Mouse (Mus musculus) midbrain, embryonic 16.5 days (tissue): ENCODE results near the gene Ank. TPM values are rescaled to one million over a fixed set of nuclear protein-coding genes. Genes with fewer than 3 reads are reported as not detected.
A peak's percentile ranks its signal among the peaks of the same experiment; 100 is the strongest.

Experiments
- ATAC-seq: fragments of 200-750 bp; cut with Nextera tagmentation; 2 replicates; pipeline ENCODE4 v1.8.0; 2017; ENCODE audit warnings: moderate TSS enrichment
- H3K27ac ChIP-seq: fragments of 300-500 bp; sonication (generic); 2 replicates; pipeline ENCODE4 v1.5.1; 2014; ENCODE audit warnings: mild to moderate bottlenecking, low read length, mixed read lengths
- H3K27me3 ChIP-seq: fragments of 300-500 bp; sonication (generic); 2 replicates; pipeline ENCODE4 v1.6.1; 2014; ENCODE audit warnings: low read depth, low read length, mixed read lengths; ENCODE audit not compliant: control insufficient read depth, insufficient read depth
- H3K36me3 ChIP-seq: fragments of 300-500 bp; sonication (generic); 2 replicates; pipeline ENCODE4 v1.6.1; 2014; ENCODE audit warnings: mild to moderate bottlenecking, low read length, moderate library complexity, mixed read lengths; ENCODE audit not compliant: control insufficient read depth, insufficient read depth
- H3K4me1 ChIP-seq: fragments of 300-500 bp; sonication (generic); 2 replicates; pipeline ENCODE4 v1.6.1; 2014; ENCODE audit warnings: mild to moderate bottlenecking, low read length, mixed read lengths; ENCODE audit not compliant: control insufficient read depth, insufficient read depth
- H3K4me2 ChIP-seq: fragments of 300-500 bp; sonication (generic); 2 replicates; pipeline ENCODE4 v1.6.1; 2014; ENCODE audit warnings: mild to moderate bottlenecking, low read length, mixed read lengths
- H3K4me3 ChIP-seq: fragments of 300-500 bp; sonication (generic); 2 replicates; pipeline ENCODE4 v1.5.1; 2014; ENCODE audit warnings: low read depth, mild to moderate bottlenecking, low read length, moderate library complexity, mixed read lengths
- H3K9ac ChIP-seq: fragments of 300-500 bp; sonication (generic); 2 replicates; pipeline ENCODE4 v1.6.1; 2014; ENCODE audit warnings: low read depth, low read length, mixed read lengths
- H3K9me3 ChIP-seq: fragments of 300-500 bp; sonication (generic); replicated peaks from 2 replicates; pipeline ENCODE4 v1.6.1; 2014; ENCODE audit warnings: mild to moderate bottlenecking, low read length, mixed read lengths; ENCODE audit not compliant: control insufficient read depth, poor library complexity, severe bottlenecking
- WGBS: fragments of 180-500 bp; shearing (Covaris S2); extraction: QIAGEN DNeasy Blood & Tissue Kit; methylation state at CpG from one replicate; pipeline ENCODE4 v1.1.7; 2014; 5-methylcytosine and 5-hydroxymethylcytosine counted together
- polyA plus RNA-seq: library from polyadenylated mRNA; unstranded; fragments of >200 nt; fragmentation: Nextera tagmentation; extraction: Ambion mirVana; gene quantifications from 2 replicates; pipeline ENCODE4 v1.2.1, GENCODE M21; 2015

Gene Ank
- 15.0 and 15.7 TPM in 2 replicates for polyA plus RNA-seq

DNA sequence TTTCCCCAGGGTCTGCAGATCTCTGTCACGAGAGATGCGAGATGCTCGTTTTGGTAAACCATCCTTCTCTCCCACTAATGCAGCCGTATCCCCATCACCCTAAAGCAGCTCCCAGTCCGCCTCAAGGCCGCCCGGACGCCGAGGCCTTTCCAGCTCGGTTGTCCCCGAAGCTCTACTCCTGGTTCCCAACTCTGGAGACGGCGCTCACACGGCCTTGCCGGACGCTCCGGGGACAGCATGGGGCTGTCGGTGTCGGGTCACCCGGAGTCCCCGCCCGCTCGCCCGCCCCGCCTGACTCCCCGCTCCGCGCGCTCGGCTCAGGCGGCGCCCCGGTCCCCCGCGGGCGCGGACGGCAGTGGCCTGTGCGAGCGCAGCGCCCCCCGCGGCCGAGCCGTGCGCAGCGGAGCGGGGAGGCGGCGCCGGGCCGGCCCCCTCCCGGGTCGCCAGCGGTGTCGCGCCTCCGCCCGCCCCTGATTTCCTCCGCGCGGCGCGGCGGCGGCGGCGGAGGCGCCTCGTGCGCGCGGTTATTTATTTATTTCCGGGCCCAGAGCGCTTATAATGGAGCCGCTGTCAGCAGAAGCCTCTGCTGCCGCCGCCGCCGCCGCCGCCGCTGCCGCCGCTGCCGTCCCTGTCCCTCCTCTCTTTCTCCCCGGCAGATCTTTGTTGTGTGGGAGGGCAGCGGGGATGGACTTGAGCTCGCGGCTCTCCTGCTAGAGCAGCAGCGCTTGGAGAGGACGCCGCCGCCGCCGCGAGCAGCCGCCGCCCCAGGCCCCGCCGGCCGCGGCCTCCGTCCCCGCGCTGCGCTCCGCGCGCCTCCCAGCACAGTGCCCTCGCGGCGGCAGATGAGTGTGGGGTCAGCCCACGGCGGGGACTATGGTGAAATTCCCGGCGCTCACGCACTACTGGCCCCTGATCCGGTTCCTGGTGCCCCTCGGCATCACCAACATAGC, at the start of gene Ank:
Ank (plus strand) TSS at position 547 of the 950 bp plus-strand sequence.
- Histone ChIP-seq H3K36me3 (no peaks in the 10 kb centered on the region), H3K27me3 (peaks cover 2% of the 10 kb centered on the region; the same call in 1 of the 2 replicates), H3K27ac (peak within 1 kb of the TSS; percentile 96), H3K4me1 (peaks cover 24% of the 10 kb centered on the region), H3K4me2 (peak within 1 kb of the TSS; percentile 73), H3K9ac (peak within 1 kb of the TSS; percentile 97), H3K9me3 (no peaks in the 10 kb centered on the region), H3K4me3 (peak within 1 kb of the TSS; percentile 86)
- under 1% methylated on average over 82 of the region's 120 CpGs for WGBS
- peak; percentile 86 for ATAC-seq

DNA sequence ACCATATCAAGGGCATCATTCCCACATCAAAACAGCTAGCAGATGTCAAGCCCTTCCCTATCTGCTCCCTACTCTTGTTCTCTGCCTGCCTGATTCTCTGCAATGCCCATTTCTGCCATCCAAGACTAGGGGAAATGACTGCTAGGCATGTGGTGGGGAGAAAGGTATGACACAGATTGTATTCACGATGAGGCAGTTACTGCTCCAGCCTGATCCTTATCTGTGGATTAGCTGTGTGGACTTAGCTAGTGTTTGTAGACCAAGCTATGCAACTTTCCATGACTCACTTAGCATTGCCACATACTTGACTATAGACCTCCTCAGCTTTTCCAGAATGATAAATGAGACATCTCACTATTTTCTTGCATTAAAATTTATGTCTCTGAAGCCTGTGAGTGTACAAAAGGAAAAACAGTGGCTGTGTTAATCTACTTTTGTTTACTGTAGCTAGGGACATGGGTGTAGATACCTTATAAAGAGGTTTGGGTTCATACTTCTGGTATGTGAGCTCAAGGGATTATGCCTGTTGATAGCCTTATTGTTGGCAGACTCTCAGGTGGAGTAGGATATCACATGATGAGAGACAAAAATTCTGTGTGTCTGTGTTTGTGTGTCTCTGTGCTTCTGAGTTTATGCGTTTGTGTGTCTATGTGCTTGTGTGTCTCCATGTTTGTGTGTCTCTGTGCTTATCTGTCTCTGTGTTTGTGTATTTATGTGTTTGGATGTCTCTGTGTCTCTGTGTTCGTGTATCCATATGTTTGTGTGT, 47.7 kb upstream of the Ank start:
- ATAC-seq: no peak
- Histone ChIP-seq H3K4me1 (no peaks in the 10 kb centered on the region), H3K27ac (no peak overlapping the region), H3K9me3 (no peaks in the 10 kb centered on the region), H3K27me3 (no peaks in the 10 kb centered on the region), H3K4me3 (no peak overlapping the region), H3K9ac (no peak overlapping the region), H3K4me2 (no peak overlapping the region), H3K36me3 (no peaks in the 10 kb centered on the region)
- 94% methylated on average over 3 of the region's 3 CpGs for WGBS

DNA sequence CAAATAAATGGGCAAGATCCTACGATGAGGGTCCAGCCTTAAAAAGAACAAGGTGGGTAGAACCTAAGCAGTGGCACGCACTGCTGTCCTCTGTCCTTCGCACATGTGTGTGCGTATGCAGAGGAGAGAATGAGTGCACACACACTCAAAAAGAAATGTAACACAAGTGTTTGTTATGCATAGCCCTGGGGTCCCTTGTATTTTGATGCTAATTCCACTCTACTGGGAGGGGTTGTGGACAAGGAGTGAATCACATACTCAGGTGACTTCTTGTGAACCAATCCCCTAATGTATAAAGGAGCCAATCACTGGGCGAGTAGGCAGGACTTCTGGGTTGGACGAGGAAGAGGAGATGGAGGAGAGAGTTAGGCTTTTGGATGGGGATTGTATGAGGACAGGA, 44.9 kb upstream of the Ank start:
- no peak overlapping the region for H3K9ac ChIP-seq
- WGBS: 87% methylated on average over 6 of the region's 6 CpGs
- H3K9me3 ChIP-seq: no peaks in the 10 kb centered on the region
- H3K36me3 ChIP-seq: no peaks in the 10 kb centered on the region
- no peaks in the 10 kb centered on the region for H3K27me3 ChIP-seq
- H3K27ac ChIP-seq: no peak overlapping the region
- H3K4me1 ChIP-seq: no peaks in the 10 kb centered on the region
- no peak for ATAC-seq
- no peak overlapping the region for H3K4me2 ChIP-seq
- no peak overlapping the region for H3K4me3 ChIP-seq

DNA sequence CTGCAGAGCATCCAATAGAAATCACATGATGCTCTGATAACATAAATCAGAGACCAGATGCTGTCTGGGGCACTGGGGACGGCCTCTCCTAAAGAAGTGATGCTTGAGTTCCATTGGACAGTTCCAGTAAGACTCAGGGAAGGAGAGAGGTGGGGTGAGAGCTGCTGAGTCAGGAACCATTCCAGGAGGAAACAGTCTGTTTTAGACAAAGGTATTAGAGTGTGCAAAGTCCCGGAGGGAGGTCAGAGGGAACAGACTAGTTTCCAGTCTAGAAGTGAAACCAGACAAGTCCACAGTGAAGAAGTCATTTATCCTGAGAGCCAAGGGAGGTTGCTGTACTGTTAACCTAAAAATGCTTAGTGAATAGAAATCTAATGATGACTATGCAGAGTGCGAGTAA, 38.9 kb upstream of the Ank start:
- H3K4me2 ChIP-seq: no peak overlapping the region
- H3K27me3 ChIP-seq: no peaks in the 10 kb centered on the region
- WGBS: 80% methylated on average over 3 of the region's 3 CpGs
- no peaks in the 10 kb centered on the region for H3K4me1 ChIP-seq
- H3K9me3 ChIP-seq: no peaks in the 10 kb centered on the region
- H3K36me3 ChIP-seq: no peaks in the 10 kb centered on the region
- no peak overlapping the region for H3K4me3 ChIP-seq
- no peak overlapping the region for H3K27ac ChIP-seq
- no peak overlapping the region for H3K9ac ChIP-seq
- no peak for ATAC-seq

GRCm38 (mm10) chr15:27430241-27430640, 36.2 kb upstream of the Ank start:
- no peak for ATAC-seq
- Histone ChIP-seq H3K27me3 (no peaks in the 10 kb centered on the region), H3K9ac (no peak overlapping the region), H3K4me1 (no peaks in the 10 kb centered on the region), H3K36me3 (no peaks in the 10 kb centered on the region), H3K27ac (no peak overlapping the region), H3K4me3 (no peak overlapping the region), H3K4me2 (no peak overlapping the region), H3K9me3 (no peaks in the 10 kb centered on the region)
- 94% methylated on average over 1 of the region's 1 CpGs for WGBS

DNA sequence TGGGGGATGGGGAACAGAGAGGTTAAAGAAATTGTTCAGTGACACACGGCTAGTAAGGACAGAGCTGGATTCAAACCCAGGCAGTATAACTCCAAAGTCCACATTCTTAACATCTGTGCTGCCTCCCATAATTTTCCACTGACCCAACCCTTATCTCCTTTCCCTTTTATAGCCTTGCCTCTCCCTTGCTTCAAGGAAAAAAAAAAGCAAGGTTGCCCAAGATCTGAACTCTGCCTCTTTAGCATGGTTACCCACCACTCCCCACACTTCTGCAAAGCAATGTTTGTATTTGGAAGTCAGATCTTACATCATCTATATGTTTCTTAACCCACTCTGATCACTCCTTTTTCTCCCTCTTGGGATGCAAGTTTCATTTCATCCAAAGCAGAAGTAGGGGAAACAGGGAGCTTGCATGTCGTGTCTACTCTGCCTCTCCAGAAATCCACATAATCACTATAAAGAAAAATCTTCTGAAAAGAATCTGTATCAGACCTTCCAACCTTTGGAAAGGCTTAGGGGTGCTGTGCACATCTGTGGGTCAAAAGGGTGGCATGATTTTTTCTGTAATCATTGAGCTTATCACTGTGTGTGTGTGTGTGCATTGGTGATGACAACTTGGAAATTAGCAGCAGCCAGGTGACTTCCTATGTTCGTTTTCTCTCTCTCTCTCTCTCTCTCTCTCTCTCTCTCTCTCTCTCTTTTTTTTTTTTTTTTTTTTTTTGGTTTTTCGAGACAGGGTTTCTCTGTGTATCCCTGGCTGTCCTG, 33.4 kb upstream of the Ank start:
- Histone ChIP-seq H3K9ac (no peak overlapping the region), H3K9me3 (no peaks in the 10 kb centered on the region), H3K4me3 (no peak overlapping the region), H3K4me1 (no peaks in the 10 kb centered on the region), H3K4me2 (no peak overlapping the region), H3K36me3 (no peaks in the 10 kb centered on the region), H3K27me3 (no peaks in the 10 kb centered on the region), H3K27ac (no peak overlapping the region)
- WGBS: 90% methylated on average over 3 of the region's 4 CpGs
- ATAC-seq: no peak

DNA sequence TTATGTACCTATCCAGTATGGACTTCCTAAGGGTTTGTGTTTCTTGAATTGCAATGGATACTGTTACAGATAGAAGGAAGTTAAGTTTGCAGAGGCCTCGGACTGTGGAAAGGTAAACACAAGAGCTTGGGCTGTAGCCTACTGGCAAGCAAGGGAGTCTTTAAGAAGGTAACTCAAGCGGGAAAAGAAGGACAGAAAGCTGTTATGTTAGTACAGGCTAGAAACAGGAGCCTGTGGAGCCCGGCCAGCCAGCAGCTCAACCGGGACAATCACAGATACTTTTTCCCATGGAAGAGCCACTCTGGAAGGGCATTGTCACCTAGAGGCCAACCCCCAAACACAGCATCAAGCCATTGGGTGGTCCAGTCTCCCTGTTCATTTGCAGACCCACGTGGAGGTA, 31.1 kb upstream of the Ank start:
- H3K36me3 ChIP-seq: no peaks in the 10 kb centered on the region
- H3K9me3 ChIP-seq: no peaks in the 10 kb centered on the region
- no peak overlapping the region for H3K4me3 ChIP-seq
- H3K27ac ChIP-seq: no peak overlapping the region
- H3K27me3 ChIP-seq: no peaks in the 10 kb centered on the region
- ATAC-seq: no peak
- H3K9ac ChIP-seq: no peak overlapping the region
- H3K4me2 ChIP-seq: no peak overlapping the region
- no peaks in the 10 kb centered on the region for H3K4me1 ChIP-seq
- 89% methylated on average over 5 of the region's 5 CpGs for WGBS

- Histone ChIP-seq H3K4me3 (no peak overlapping the region), H3K9me3 (no peaks in the 10 kb centered on the region), H3K36me3 (no peaks in the 10 kb centered on the region), H3K4me2 (no peak overlapping the region), H3K27me3 (no peaks in the 10 kb centered on the region), H3K4me1 (no peaks in the 10 kb centered on the region), H3K9ac (no peak overlapping the region), H3K27ac (no peak overlapping the region)
- WGBS: 94% methylated on average over 4 of the region's 4 CpGs
- no peak for ATAC-seq
Measured at GRCm38 (mm10) chr15:27436194-27436593, 30.3 kb upstream of the Ank start.
